Mouse (Mus musculus) erythroblast, embryonic 14.5 days (primary cell): ENCODE data around the gene Myo18b.

Experiments
- GATA1 ChIP-seq: IDR thresholded peaks from 2 replicates; pipeline ENCODE4 v1.6.1; 2012; ENCODE audit warnings: low read length, inconsistent platforms, mixed read lengths
- TAL1 ChIP-seq: IDR thresholded peaks from 3 replicates; pipeline ENCODE4 v1.6.1; 2012; ENCODE audit warnings: low read length, inconsistent platforms, mixed read lengths

DNA sequence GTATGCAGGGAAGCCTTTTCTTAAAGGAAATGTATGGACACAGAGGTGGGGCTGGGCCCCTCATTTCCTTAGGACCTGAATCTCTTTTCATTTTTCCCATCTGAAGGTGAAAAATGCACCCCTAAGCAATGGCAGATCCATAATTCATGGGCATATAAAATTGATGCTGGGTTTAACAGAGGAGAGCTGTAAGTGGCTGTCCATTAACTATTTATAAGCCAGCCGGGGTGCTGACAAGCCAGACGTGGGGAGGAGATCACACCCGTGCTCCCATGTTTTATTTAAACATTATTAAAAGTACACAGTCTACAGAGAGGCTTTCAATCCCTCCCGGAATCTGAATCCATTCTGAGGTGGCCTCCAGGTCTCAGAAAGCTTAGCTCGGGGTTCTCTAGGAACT lies 146.5 kb downstream of the Myo18b start:
- TF ChIP-seq TAL1 (no peak), GATA1 (no peak)
